Mouse (Mus musculus) natural killer cell, adult 2 months (primary cell): ENCODE results near the gene Chac2.
"Not testable (repeated sequence)": the region's sequence is repeated elsewhere in the genome, so short reads cannot be mapped to it uniquely, and the experiment has no call there.

ENCODE experiments used
- DNase-seq, 2 experiments: peaks; one replicate each; pipeline ENCODE4 v3.0.0; 2022; ENCODE audit warnings: low spot score in 2 of 2

The Chac2 gene

GRCm38 (mm10) chr11:30985877-30986624, at the start of gene Chac2:
Chac2 (minus strand) TSS chr11:30986350.
- DNase-seq: peak; percentile 73 to 75

GRCm38 (mm10) chr11:31034958-31035357, 48.8 kb upstream of the Chac2 start:
- DNase-seq: no peak

- not testable (repeated sequence) for DNase-seq
Measured at GRCm38 (mm10) chr11:31017466-31017865, 31.3 kb upstream of the Chac2 start.

- not testable (repeated sequence) for DNase-seq
Measured at GRCm38 (mm10) chr11:31009668-31010067, 23.5 kb upstream of the Chac2 start.

- DNase-seq: no peak
Measured at GRCm38 (mm10) chr11:31001169-31001908, 15.2 kb upstream of the Chac2 start.

- DNase-seq: peak in 1 of 2 experiments; percentile 20
Measured at GRCm38 (mm10) chr11:31000028-31000427, 13.9 kb upstream of the Chac2 start.

- DNase-seq: no peak
Measured at GRCm38 (mm10) chr11:30998704-30999103, 12.6 kb upstream of the Chac2 start.

- DNase-seq: no peak
Measured at GRCm38 (mm10) chr11:30998199-30998598, 12.0 kb upstream of the Chac2 start.

- no peak for DNase-seq
Measured at GRCm38 (mm10) chr11:30996670-30997069, 10.5 kb upstream of the Chac2 start.

GRCm38 (mm10) chr11:30986625-30987017, 471 bp upstream of the Chac2 start:
- no peak for DNase-seq

GRCm38 (mm10) chr11:30985237-30985636, 913 bp downstream of the Chac2 start:
- no peak for DNase-seq

- peak; percentile 75 to 81 for DNase-seq
Measured at GRCm38 (mm10) chr11:30954279-30954725, 31.8 kb downstream of the Chac2 start, which contains the start of gene Erlec1. Erlec1 (minus strand) TSS chr11:30954335.

- peak; percentile 13 to 22 for DNase-seq
Measured at GRCm38 (mm10) chr11:30953469-30954154, 32.5 kb downstream of the Chac2 start.

GRCm38 (mm10) chr11:30952829-30953228, 33.3 kb downstream of the Chac2 start:
- DNase-seq: no peak

- no peak for DNase-seq
Measured at GRCm38 (mm10) chr11:30943522-30943921, 42.6 kb downstream of the Chac2 start.

- no peak for DNase-seq
Measured at GRCm38 (mm10) chr11:30928498-30928897, 57.7 kb downstream of the Chac2 start.

- no peak for DNase-seq
Measured at GRCm38 (mm10) chr11:30928079-30928478, 58.1 kb downstream of the Chac2 start.
